Mouse (Mus musculus) forebrain, embryonic 12.5 days (tissue): Measurements from ENCODE around the gene Phf13. TPM values are rescaled to one million over a fixed set of nuclear protein-coding genes. Genes with fewer than 3 reads are reported as not detected.

Experiments
- ATAC-seq: fragments of 200-750 bp; cut with Nextera tagmentation; 2 replicates; pipeline ENCODE4 v1.8.0; 2017; ENCODE audit warnings: moderate TSS enrichment; ENCODE audit not compliant: low FRiP score
- H3K27ac ChIP-seq: fragments of 300-500 bp; sonication (generic); 2 replicates; pipeline ENCODE4 v1.5.1; 2016; ENCODE audit warnings: mild to moderate bottlenecking
- H3K27me3 ChIP-seq: fragments of 300-500 bp; sonication (generic); 2 replicates; pipeline ENCODE4 v1.6.1; 2016; ENCODE audit warnings: mild to moderate bottlenecking
- H3K36me3 ChIP-seq: fragments of 300-500 bp; sonication (generic); replicated peaks from 2 replicates; pipeline ENCODE4 v1.6.1; 2016; ENCODE audit warnings: mild to moderate bottlenecking
- H3K4me1 ChIP-seq: fragments of 300-500 bp; sonication (generic); 2 replicates; pipeline ENCODE4 v1.6.1; 2016
- H3K4me2 ChIP-seq: fragments of 300-500 bp; sonication (generic); 2 replicates; pipeline ENCODE4 v1.6.1; 2016; ENCODE audit warnings: mild to moderate bottlenecking, moderate library complexity
- H3K4me3 ChIP-seq: fragments of 300-500 bp; sonication (generic); replicated peaks from 2 replicates; pipeline ENCODE4 v1.5.1; 2016; ENCODE audit warnings: mild to moderate bottlenecking
- H3K9ac ChIP-seq: fragments of 300-500 bp; sonication (generic); 2 replicates; pipeline ENCODE4 v1.6.1; 2016; ENCODE audit warnings: mild to moderate bottlenecking
- H3K9me3 ChIP-seq: fragments of 300-500 bp; sonication (generic); 2 replicates; pipeline ENCODE4 v1.6.1; 2016
- WGBS: fragments of 180-500 bp; shearing (Covaris S2); methylation state at CpG from one replicate; pipeline ENCODE4 v1.1.7; 2016; 5-methylcytosine and 5-hydroxymethylcytosine counted together
- polyA plus RNA-seq: library from polyadenylated mRNA; unstranded; fragments of >200 nt; fragmentation: Nextera tagmentation; extraction: Ambion mirVana; gene quantifications from 2 replicates; pipeline ENCODE4 v1.2.1, GENCODE M21; 2016

Gene Phf13
- polyA plus RNA-seq, 1 experiment from 2014 or later = 27.4 TPM

GRCm38 (mm10) chr4:151955791-151956190 is 40.3 kb downstream of the Phf13 start:
- no peak overlapping the region for H3K4me2 ChIP-seq
- H3K4me1 ChIP-seq = no peaks in the 10 kb centered on the region
- no peak overlapping the region for H3K27ac ChIP-seq
- peaks cover 85% of the 10 kb centered on the region for H3K36me3 ChIP-seq
- no peaks in the 10 kb centered on the region for H3K9me3 ChIP-seq
- no peak overlapping the region for H3K9ac ChIP-seq
- no peak for ATAC-seq
- H3K4me3 ChIP-seq = no peak overlapping the region
- 90% methylated on average over 1 of the region's 1 CpGs for WGBS
- H3K27me3 ChIP-seq = no peaks in the 10 kb centered on the region

- no peak for ATAC-seq
- H3K4me1 ChIP-seq = no peaks in the 10 kb centered on the region
- WGBS = 90% methylated on average over 6 of the region's 6 CpGs
- no peaks in the 10 kb centered on the region for H3K27me3 ChIP-seq
- H3K27ac ChIP-seq = no peak overlapping the region
- H3K36me3 ChIP-seq = peaks cover 65% of the 10 kb centered on the region
- no peaks in the 10 kb centered on the region for H3K9me3 ChIP-seq
- H3K4me3 ChIP-seq = no peak overlapping the region
- H3K4me2 ChIP-seq = no peak overlapping the region
- H3K9ac ChIP-seq = no peak overlapping the region
Measured at GRCm38 (mm10) chr4:151953209-151953608, 42.8 kb downstream of the Phf13 start.

- Histone ChIP-seq H3K9ac (no peak overlapping the region), H3K27ac (no peak overlapping the region), H3K4me1 (no peaks in the 10 kb centered on the region), H3K4me2 (no peak overlapping the region), H3K27me3 (no peaks in the 10 kb centered on the region), H3K9me3 (no peaks in the 10 kb centered on the region), H3K4me3 (no peak overlapping the region), H3K36me3 (peaks cover 30% of the 10 kb centered on the region)
- no peak for ATAC-seq
- 90% methylated on average over 14 of the region's 14 CpGs for WGBS
Measured at GRCm38 (mm10) chr4:151948497-151949471, 47.3 kb downstream of the Phf13 start.

- WGBS = 89% methylated on average over 11 of the region's 11 CpGs
- no peak for ATAC-seq
- Histone ChIP-seq H3K27ac (no peak overlapping the region), H3K36me3 (peaks cover 5% of the 10 kb centered on the region), H3K9ac (no peak overlapping the region), H3K4me3 (no peak overlapping the region), H3K9me3 (no peaks in the 10 kb centered on the region), H3K4me2 (no peak overlapping the region), H3K4me1 (no peaks in the 10 kb centered on the region), H3K27me3 (no peaks in the 10 kb centered on the region)
Measured at GRCm38 (mm10) chr4:151946211-151946610, 49.8 kb downstream of the Phf13 start.

Other genes starting within 250 kb of the Phf13 start
- 148 and 164 TPM in 2 replicates for gene Camta1, start 134.4 kb downstream of the Phf13 start, polyA plus RNA-seq
- gene Dnajc11, start 62.6 kb downstream of the Phf13 start, polyA plus RNA-seq = 83.9 and 89.0 TPM in 2 replicates
- 33.9 and 38.6 TPM in 2 replicates for gene Thap3, start 7.3 kb downstream of the Phf13 start, polyA plus RNA-seq
- gene Klhl21, start 12.5 kb upstream of the Phf13 start, polyA plus RNA-seq = 5.3 and 5.5 TPM in 2 replicates
- gene Zbtb48, start 31.4 kb upstream of the Phf13 start, polyA plus RNA-seq = 23.7 and 24.2 TPM in 2 replicates
- gene Tas1r1, start 42.3 kb upstream of the Phf13 start, polyA plus RNA-seq = 0.55 and 0.78 TPM in 2 replicates
- gene Nol9, start 43.1 kb upstream of the Phf13 start, polyA plus RNA-seq = 33.3 and 34.1 TPM in 2 replicates
- gene Plekhg5, start 76.2 kb upstream of the Phf13 start, polyA plus RNA-seq = 9.5 and 10.8 TPM in 2 replicates
- gene Tnfrsf25, start 119.7 kb upstream of the Phf13 start, polyA plus RNA-seq = 0.66 and 0.76 TPM in 2 replicates
- gene Espn, start 156.1 kb upstream of the Phf13 start, polyA plus RNA-seq = 1.8 and 2.1 TPM in 2 replicates
- gene Hes2, start 162.6 kb upstream of the Phf13 start, polyA plus RNA-seq = not detected in 2 replicates
- 85.9 and 86.7 TPM in 2 replicates for gene Acot7, start 181.9 kb upstream of the Phf13 start, polyA plus RNA-seq